Mouse (Mus musculus): ENCODE data around the gene Pla2g6.
A peak's percentile ranks its signal among the peaks of the same experiment; 100 is the strongest.

Pla2g6 gene

GRCm38 (mm10) chr15:79321733-79322190 is 6.4 kb downstream of the Pla2g6 start:
- DNase-seq: no peak

GRCm38 (mm10) chr15:79313848-79314369 is 14.3 kb downstream of the Pla2g6 start:
- DNase-seq: no peak

- DNase-seq: no peak
Measured at GRCm38 (mm10) chr15:79307861-79308260, 20.3 kb downstream of the Pla2g6 start.

- no peak for DNase-seq
Measured at GRCm38 (mm10) chr15:79306043-79306637, 22.1 kb downstream of the Pla2g6 start.

GRCm38 (mm10) chr15:79304832-79305231 is 23.4 kb downstream of the Pla2g6 start:
- no peak for DNase-seq

GRCm38 (mm10) chr15:79303725-79304124 is 24.5 kb downstream of the Pla2g6 start:
- peak; percentile 72 for DNase-seq

GRCm38 (mm10) chr15:79299563-79300155 is 28.5 kb downstream of the Pla2g6 start:
- DNase-seq: no peak

GRCm38 (mm10) chr15:79298553-79298952 is 29.6 kb downstream of the Pla2g6 start:
- no peak for DNase-seq

- DNase-seq: no peak
Measured at GRCm38 (mm10) chr15:79292779-79293178, 35.4 kb downstream of the Pla2g6 start.

- DNase-seq: peak; percentile 34
Measured at GRCm38 (mm10) chr15:79290340-79290739, 37.9 kb downstream of the Pla2g6 start.

GRCm38 (mm10) chr15:79289441-79289840 is 38.7 kb downstream of the Pla2g6 start:
- DNase-seq: no peak

GRCm38 (mm10) chr15:79288387-79288786 is 39.8 kb downstream of the Pla2g6 start:
- DNase-seq: no peak

GRCm38 (mm10) chr15:79287091-79287490 is 41.1 kb downstream of the Pla2g6 start:
- DNase-seq: no peak

GRCm38 (mm10) chr15:79286141-79286540 is 42.0 kb downstream of the Pla2g6 start:
- DNase-seq: no peak

- no peak for DNase-seq
Measured at GRCm38 (mm10) chr15:79285399-79285798, 42.8 kb downstream of the Pla2g6 start, which contains the start of gene Baiap2l2. Gene Baiap2l2, minus strand, starts transcription at chr15:79285537.

- DNase-seq: no peak
Measured at GRCm38 (mm10) chr15:79283371-79283770, 44.8 kb downstream of the Pla2g6 start.

GRCm38 (mm10) chr15:79282434-79282833 is 45.8 kb downstream of the Pla2g6 start:
- no peak for DNase-seq

GRCm38 (mm10) chr15:79281389-79281788 is 46.8 kb downstream of the Pla2g6 start:
- DNase-seq: peak; percentile 83

- DNase-seq: peak; percentile 55
Measured at GRCm38 (mm10) chr15:79280850-79281249, 47.3 kb downstream of the Pla2g6 start.

GRCm38 (mm10) chr15:79280209-79280608 is 48.0 kb downstream of the Pla2g6 start:
- peak; percentile 74 for DNase-seq

GRCm38 (mm10) chr15:79277728-79278127 is 50.5 kb downstream of the Pla2g6 start:
- no peak for DNase-seq

- no peak for DNase-seq
Measured at GRCm38 (mm10) chr15:79273020-79273419, 55.2 kb downstream of the Pla2g6 start.

GRCm38 (mm10) chr15:79271124-79271746 is 57.0 kb downstream of the Pla2g6 start:
- peak; percentile 73 for DNase-seq

Measured in thymus, postnatal 14 days (tissue).